Mouse (Mus musculus): Measurements from ENCODE around the gene Osbpl6. TPM values are rescaled to one million over a fixed set of nuclear protein-coding genes. Genes with fewer than 3 reads are reported as not detected.

Gene Osbpl6
- polyA plus RNA-seq, 2 experiments: 8.9 to 11.5 TPM

GRCm38 (mm10) chr2:76496749-76497140 is 90.4 kb downstream of the Osbpl6 start:
- Histone ChIP-seq H3K9ac (ENCODE audit: low read depth, low read length, severe bottlenecking) (no peak overlapping the region), H3K36me3 (ENCODE audit: control insufficient read depth, insufficient read depth, low read length) (no peaks in the 10 kb centered on the region), H3K4me2 (replicated peaks; ENCODE audit: low read depth, low read length, severe bottlenecking) (no peak overlapping the region), H3K4me1 (ENCODE audit: control insufficient read depth, insufficient read depth, low read length) (no peaks in the 10 kb centered on the region), H3K4me3 (replicated peaks; ENCODE audit: low read length) (no peak overlapping the region), H3K27me3 (ENCODE audit: control insufficient read depth, insufficient read depth, low read length) (no peaks in the 10 kb centered on the region), H3K27ac (replicated peaks; ENCODE audit: low read depth, low read length) (no peak overlapping the region), H3K9me3 (ENCODE audit: control insufficient read depth, low read length) (no peaks in the 10 kb centered on the region)
- DNase-seq (ENCODE audit: low spot score): no peak
- TF ChIP-seq POLR2A (IDR thresholded peaks at IDR 0.05; ENCODE audit: borderline replicate concordance, extremely low read depth, insufficient read depth, insufficient read length): no peak
- no peak for ATAC-seq (ENCODE audit: low FRiP score, low read depth)
- 94% methylated on average over 4 of the region's 4 CpGs for WGBS

- no peak for ATAC-seq (ENCODE audit: low FRiP score, low read depth)
- 95% methylated on average over 11 of the region's 11 CpGs for WGBS
- no peaks in the 10 kb centered on the region for H3K27me3 ChIP-seq (ENCODE audit: control insufficient read depth, insufficient read depth, low read length)
- no peak overlapping the region for H3K27ac ChIP-seq (replicated peaks; ENCODE audit: low read depth, low read length)
- no peak for TF ChIP-seq POLR2A (IDR thresholded peaks at IDR 0.05; ENCODE audit: borderline replicate concordance, extremely low read depth, insufficient read depth, insufficient read length)
- no peaks in the 10 kb centered on the region for H3K36me3 ChIP-seq (ENCODE audit: control insufficient read depth, insufficient read depth, low read length)
- no peaks in the 10 kb centered on the region for H3K9me3 ChIP-seq (ENCODE audit: control insufficient read depth, low read length)
- no peaks in the 10 kb centered on the region for H3K4me1 ChIP-seq (ENCODE audit: control insufficient read depth, insufficient read depth, low read length)
- no peak overlapping the region for H3K4me3 ChIP-seq (replicated peaks; ENCODE audit: low read length)
- H3K9ac ChIP-seq (ENCODE audit: low read depth, low read length, severe bottlenecking): no peak overlapping the region
- no peak overlapping the region for H3K4me2 ChIP-seq (replicated peaks; ENCODE audit: low read depth, low read length, severe bottlenecking)
- DNase-seq (ENCODE audit: low spot score): no peak
These were observed 92.6 kb downstream of the Osbpl6 start for GRCm38 (mm10) chr2:76498891-76499290.

- no peaks in the 10 kb centered on the region for H3K4me1 ChIP-seq (ENCODE audit: control insufficient read depth, insufficient read depth, low read length)
- ATAC-seq (ENCODE audit: low FRiP score, low read depth) (no peak), DNase-seq (ENCODE audit: low spot score) (no peak)
- TF ChIP-seq POLR2A (IDR thresholded peaks at IDR 0.05; ENCODE audit: borderline replicate concordance, extremely low read depth, insufficient read depth, insufficient read length): no peak
- H3K4me2 ChIP-seq (replicated peaks; ENCODE audit: low read depth, low read length, severe bottlenecking): no peak overlapping the region
- H3K4me3 ChIP-seq (replicated peaks; ENCODE audit: low read length): no peak overlapping the region
- H3K9me3 ChIP-seq (ENCODE audit: control insufficient read depth, low read length): no peaks in the 10 kb centered on the region
- H3K27ac ChIP-seq (replicated peaks; ENCODE audit: low read depth, low read length): no peak overlapping the region
- no peaks in the 10 kb centered on the region for H3K36me3 ChIP-seq (ENCODE audit: control insufficient read depth, insufficient read depth, low read length)
- no peak overlapping the region for H3K9ac ChIP-seq (ENCODE audit: low read depth, low read length, severe bottlenecking)
- H3K27me3 ChIP-seq (ENCODE audit: control insufficient read depth, insufficient read depth, low read length): no peaks in the 10 kb centered on the region
- 68% methylated on average over 12 of the region's 12 CpGs for WGBS
These were observed 98.0 kb downstream of the Osbpl6 start for GRCm38 (mm10) chr2:76504122-76504839.

- no peak overlapping the region for H3K9ac ChIP-seq (ENCODE audit: low read depth, low read length, severe bottlenecking)
- DNase-seq (ENCODE audit: low spot score) (no peak), ATAC-seq (ENCODE audit: low FRiP score, low read depth) (no peak)
- no peaks in the 10 kb centered on the region for H3K36me3 ChIP-seq (ENCODE audit: control insufficient read depth, insufficient read depth, low read length)
- no peaks in the 10 kb centered on the region for H3K27me3 ChIP-seq (ENCODE audit: control insufficient read depth, insufficient read depth, low read length)
- no peak overlapping the region for H3K4me2 ChIP-seq (replicated peaks; ENCODE audit: low read depth, low read length, severe bottlenecking)
- no peak overlapping the region for H3K4me3 ChIP-seq (replicated peaks; ENCODE audit: low read length)
- H3K9me3 ChIP-seq (ENCODE audit: control insufficient read depth, low read length): no peaks in the 10 kb centered on the region
- no peak overlapping the region for H3K27ac ChIP-seq (replicated peaks; ENCODE audit: low read depth, low read length)
- 90% methylated on average over 2 of the region's 2 CpGs for WGBS
- no peaks in the 10 kb centered on the region for H3K4me1 ChIP-seq (ENCODE audit: control insufficient read depth, insufficient read depth, low read length)
- no peak for TF ChIP-seq POLR2A (IDR thresholded peaks at IDR 0.05; ENCODE audit: borderline replicate concordance, extremely low read depth, insufficient read depth, insufficient read length)
These were observed 98.7 kb downstream of the Osbpl6 start for GRCm38 (mm10) chr2:76504989-76505388.

GRCm38 (mm10) chr2:76511281-76511721 is 105.0 kb downstream of the Osbpl6 start:
- H3K27me3 ChIP-seq (ENCODE audit: control insufficient read depth, insufficient read depth, low read length): no peaks in the 10 kb centered on the region
- H3K9ac ChIP-seq (ENCODE audit: low read depth, low read length, severe bottlenecking): no peak overlapping the region
- no peak overlapping the region for H3K4me3 ChIP-seq (replicated peaks; ENCODE audit: low read length)
- H3K27ac ChIP-seq (replicated peaks; ENCODE audit: low read depth, low read length): no peak overlapping the region
- TF ChIP-seq POLR2A (IDR thresholded peaks at IDR 0.05; ENCODE audit: borderline replicate concordance, extremely low read depth, insufficient read depth, insufficient read length): no peak
- H3K36me3 ChIP-seq (ENCODE audit: control insufficient read depth, insufficient read depth, low read length): no peaks in the 10 kb centered on the region
- DNase-seq (ENCODE audit: low spot score) (no peak), ATAC-seq (ENCODE audit: low FRiP score, low read depth) (no peak)
- 92% methylated on average over 8 of the region's 8 CpGs for WGBS
- no peaks in the 10 kb centered on the region for H3K9me3 ChIP-seq (ENCODE audit: control insufficient read depth, low read length)
- no peaks in the 10 kb centered on the region for H3K4me1 ChIP-seq (ENCODE audit: control insufficient read depth, insufficient read depth, low read length)
- H3K4me2 ChIP-seq (replicated peaks; ENCODE audit: low read depth, low read length, severe bottlenecking): no peak overlapping the region

Measured in limb, embryonic 14.5 days (tissue).